Comparison of ENCODE assay signal across 23 mouse cellular contexts in the genomic region with DNA sequence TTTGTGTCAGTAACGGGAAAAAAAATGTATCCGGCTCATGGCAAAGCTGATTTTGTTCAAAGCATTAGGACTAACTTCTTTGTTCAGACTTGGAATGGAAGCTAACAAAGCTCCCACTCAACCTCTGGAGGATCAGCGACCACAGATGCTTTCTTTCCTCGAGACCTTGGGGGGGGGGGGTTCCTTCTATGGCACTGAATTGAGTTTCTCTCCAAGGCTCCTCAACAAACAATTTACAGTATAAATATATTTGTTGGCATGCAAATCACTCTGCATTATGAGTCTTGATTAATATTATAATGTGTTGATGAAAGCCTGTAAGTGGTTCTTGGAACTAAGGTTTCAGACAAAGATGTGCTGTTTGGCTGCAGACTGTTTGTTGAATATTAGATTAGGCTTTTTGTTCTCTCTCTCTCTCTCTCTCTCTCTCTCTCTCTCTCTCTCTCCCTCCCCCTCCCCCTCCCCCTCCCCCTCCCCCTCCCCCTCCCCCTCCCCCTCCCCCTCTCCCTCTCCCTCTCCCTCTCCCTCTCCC.
"Had no signal": no experiment of that assay in that cellular context is flagged by ENCODE, and none has a peak within 500 bp of the region (broad histone marks: within the 10 kb centered on the region; RNA-seq: fewer than 3 reads in every experiment).

No protein-coding gene starts in this region.

- H3K36me3 ChIP-seq: limb, embryonic 10.5 days; limb, embryonic 13.5 days; liver, embryonic 12.5 days; liver, embryonic 15.5 days; lung, embryonic 15.5 days; midbrain, embryonic 13.5 days; neural tube, embryonic 13.5 days; stomach, embryonic 15.5 days had no signal

- H3K27ac ChIP-seq: kidney, postnatal 0 days; limb, embryonic 10.5 days; limb, embryonic 13.5 days; liver, embryonic 12.5 days; liver, embryonic 15.5 days; lung, embryonic 15.5 days; stomach, embryonic 15.5 days had no signal

- H3K4me2 ChIP-seq: limb, embryonic 13.5 days; liver, embryonic 12.5 days; liver, embryonic 15.5 days; lung, embryonic 15.5 days; midbrain, embryonic 13.5 days; neural tube, embryonic 13.5 days; stomach, embryonic 15.5 days had no signal

- H3K4me3 ChIP-seq: layer of hippocampus, adult 2 months; limb, embryonic 10.5 days; limb, embryonic 13.5 days; liver, embryonic 12.5 days; liver, embryonic 15.5 days; lung, embryonic 15.5 days; megakaryocyte, embryonic 14.5 days; midbrain, embryonic 13.5 days; myocyte; neural tube, embryonic 13.5 days; stomach, embryonic 15.5 days had no signal

- ATAC-seq: liver, embryonic 12.5 days had no signal

- H3K4me1 ChIP-seq: limb, embryonic 10.5 days; limb, embryonic 13.5 days; liver, embryonic 12.5 days; liver, embryonic 15.5 days; lung, embryonic 15.5 days; megakaryocyte, embryonic 14.5 days; neural tube, embryonic 13.5 days; stomach, embryonic 15.5 days had no signal

- H3K9me3 ChIP-seq: limb, embryonic 10.5 days; limb, embryonic 13.5 days; liver, embryonic 12.5 days; liver, embryonic 15.5 days; lung, embryonic 15.5 days; megakaryocyte, embryonic 14.5 days; midbrain, embryonic 13.5 days; neural tube, embryonic 13.5 days; stomach, embryonic 15.5 days had no signal

- H3K27me3 ChIP-seq: limb, embryonic 13.5 days; liver, embryonic 12.5 days; liver, embryonic 15.5 days; lung, embryonic 15.5 days; megakaryocyte, embryonic 14.5 days; midbrain, embryonic 13.5 days; neural tube, embryonic 13.5 days; stomach, embryonic 15.5 days had no signal

- H3K9ac ChIP-seq: limb, embryonic 13.5 days; liver, embryonic 12.5 days; liver, embryonic 15.5 days; lung, embryonic 15.5 days; midbrain, embryonic 13.5 days; neural tube, embryonic 13.5 days; stomach, embryonic 15.5 days had no signal

- DNase-seq: kidney, adult 2 months; kidney, postnatal 25 days; layer of hippocampus, adult 9-11 months; liver; lung, adult 18-20 months; lung, postnatal 10 days; lung, postnatal 36 days; retina, postnatal 1 day; right cerebral cortex, postnatal 25 days; spleen, adult 18-20 months; thymus, postnatal 36 days had no signal
